In genomic region chr11:32540463-32540862, GRCm38 (mm10) we compare ENCODE assay signal across 19 mouse cellular contexts. TPM values are rescaled to one million over a fixed set of nuclear protein-coding genes. Genes with fewer than 3 reads are reported as not detected.
A peak's percentile ranks its signal among the peaks of the same experiment; 100 is the strongest.
DNase-seq lines count a peak whose midpoint lies in the region; ATAC-seq and TF ChIP-seq lines count a peak whose summit lies in the region.
"Had no signal": no experiment of that assay in that cellular context is flagged by ENCODE, and none has a peak within 500 bp of the region (broad histone marks: within the 10 kb centered on the region; RNA-seq: fewer than 3 reads in every experiment).

No protein-coding gene starts in this region.

- 0 out of 2 replicates have a peak, but pooled peaks have one; percentile 5 for TF ChIP-seq POLR2A in bone marrow, adult 2 months (IDR thresholded peaks at IDR 0.05; ENCODE audit: borderline replicate concordance, control insufficient read depth, low read depth, low read length)

- TF ChIP-seq CTCF in bone marrow, adult 2 months (IDR thresholded peaks at IDR 0.05; ENCODE audit: control insufficient read depth, insufficient read depth, low read length), result no peak

- H3K9me3 ChIP-seq in liver, embryonic 13.5 days (replicated peaks), result no peaks in the 10 kb centered on the region
- no peaks in the 10 kb centered on the region for H3K9me3 ChIP-seq in liver, embryonic 11.5 days (ENCODE audit: control insufficient read depth, low read length)
- H3K9me3 ChIP-seq in liver, embryonic 16.5 days (replicated peaks; ENCODE audit: control insufficient read depth, low read length), result no peaks in the 10 kb centered on the region
- H3K9me3 ChIP-seq: embryonic facial prominence, embryonic 12.5 days; forebrain, embryonic 15.5 days; heart, embryonic 15.5 days; hindbrain, embryonic 13.5 days had no signal

- no peaks in the 10 kb centered on the region for H3K27me3 ChIP-seq in liver, embryonic 13.5 days
- H3K27me3 ChIP-seq in liver, embryonic 11.5 days (replicated peaks; ENCODE audit: control insufficient read depth, insufficient read depth, low read length), result no peaks in the 10 kb centered on the region
- no peaks in the 10 kb centered on the region for H3K27me3 ChIP-seq in liver, embryonic 16.5 days (ENCODE audit: control insufficient read depth, insufficient read depth, low read depth, low read length)
- H3K27me3 ChIP-seq: embryonic facial prominence, embryonic 12.5 days; forebrain, embryonic 15.5 days; heart, embryonic 15.5 days; hindbrain, embryonic 13.5 days had no signal

- H3K4me3 ChIP-seq in liver, embryonic 13.5 days (replicated peaks), result no peak overlapping the region
- no peak overlapping the region for H3K4me3 ChIP-seq in liver, embryonic 11.5 days (ENCODE audit: low read depth, low read length)
- H3K4me3 ChIP-seq in bone marrow, adult 2 months (replicated peaks; ENCODE audit: control insufficient read depth, low read depth, low read length), result no peak overlapping the region
- H3K4me3 ChIP-seq in liver, embryonic 16.5 days (ENCODE audit: low read depth, low read length), result no peak overlapping the region
- H3K4me3 ChIP-seq: embryonic facial prominence, embryonic 12.5 days; forebrain, embryonic 15.5 days; heart, embryonic 15.5 days; hindbrain, embryonic 13.5 days had no signal

- H3K4me2 ChIP-seq in liver, embryonic 13.5 days, result no peak overlapping the region
- no peak overlapping the region for H3K4me2 ChIP-seq in liver, embryonic 11.5 days
- no peak overlapping the region for H3K4me2 ChIP-seq in liver, embryonic 16.5 days (ENCODE audit: low read depth, low read length)
- H3K4me2 ChIP-seq: embryonic facial prominence, embryonic 12.5 days; forebrain, embryonic 15.5 days; heart, embryonic 11.5 days; heart, embryonic 15.5 days; hindbrain, embryonic 13.5 days had no signal

- no peaks in the 10 kb centered on the region for H3K36me3 ChIP-seq in liver, embryonic 13.5 days
- peaks cover 2% of the 10 kb centered on the region; the same call in 1 of the 2 replicates for H3K36me3 ChIP-seq in liver, embryonic 11.5 days (ENCODE audit: control insufficient read depth, insufficient read depth, low read length)
- no peaks in the 10 kb centered on the region for H3K36me3 ChIP-seq in liver, embryonic 16.5 days (ENCODE audit: control insufficient read depth, insufficient read depth)
- H3K36me3 ChIP-seq: embryonic facial prominence, embryonic 12.5 days; forebrain, embryonic 15.5 days; heart, embryonic 15.5 days; hindbrain, embryonic 13.5 days had no signal

- peaks cover 100% of the 10 kb centered on the region for H3K4me1 ChIP-seq in liver, embryonic 13.5 days (replicated peaks)
- peaks cover 57% of the 10 kb centered on the region for H3K4me1 ChIP-seq in liver, embryonic 11.5 days (replicated peaks; ENCODE audit: control insufficient read depth, insufficient read depth, low read length)
- H3K4me1 ChIP-seq in bone marrow, adult 2 months (ENCODE audit: control insufficient read depth, insufficient read depth, low read length), result peaks cover 36% of the 10 kb centered on the region
- peaks cover 65% of the 10 kb centered on the region for H3K4me1 ChIP-seq in liver, embryonic 16.5 days (ENCODE audit: control insufficient read depth, low read depth, low read length)

- ATAC-seq in liver, embryonic 13.5 days (ENCODE audit: low read depth), result no peak
- ATAC-seq in liver, embryonic 11.5 days (replicated peaks; ENCODE audit: low FRiP score), result no peak
- no peak for ATAC-seq in liver, embryonic 16.5 days (ENCODE audit: low read depth)
- ATAC-seq: forebrain, embryonic 15.5 days had no signal

- H3K27ac ChIP-seq in liver, embryonic 13.5 days, result peak overlapping the region; percentile 97; the same call in 1 of the 2 replicates
- H3K27ac ChIP-seq in liver, embryonic 11.5 days (ENCODE audit: low read depth, low read length), result no peak overlapping the region
- H3K27ac ChIP-seq in bone marrow, adult 2 months (ENCODE audit: control insufficient read depth, insufficient read depth, low read depth, low read length, poor library complexity), result peak overlapping the region; percentile 35; the same call in 1 of the 2 replicates
- peak overlapping the region; percentile 0; the same call in 1 of the 2 replicates for H3K27ac ChIP-seq in liver, embryonic 16.5 days (ENCODE audit: low read length)
- H3K27ac ChIP-seq: embryonic facial prominence, embryonic 12.5 days; forebrain, embryonic 15.5 days; heart, embryonic 15.5 days; hindbrain, embryonic 13.5 days had no signal

- H3K9ac ChIP-seq in liver, embryonic 13.5 days, result 0 out of 2 replicates have a peak overlapping the region, but pooled peaks have one; percentile 84
- H3K9ac ChIP-seq in liver, embryonic 11.5 days (ENCODE audit: low read depth, low read length), result no peak overlapping the region
- no peak overlapping the region for H3K9ac ChIP-seq in liver, embryonic 16.5 days (ENCODE audit: low read depth, low read length)
- H3K9ac ChIP-seq: embryonic facial prominence, embryonic 12.5 days; forebrain, embryonic 15.5 days; heart, embryonic 15.5 days; hindbrain, embryonic 13.5 days had no signal

- peak; percentile 12 for DNase-seq in cerebellum, adult 11 months
- DNase-seq in cerebellum, postnatal 25 days, result no peak
- no peak for DNase-seq in liver, embryonic 13.5 days
- DNase-seq in liver, embryonic 11.5 days (ENCODE audit: low spot score), result no peak
- no peak for DNase-seq in adrenal gland, adult (ENCODE audit: inconsistent age in 2 of 2, low spot score in 1 of 2)
- DNase-seq in lung, postnatal 4 days, result no peak
- DNase-seq: adrenal gland, adult 8-10 months; adrenal gland, postnatal 36 days; gastrocnemius, postnatal 36 days; heart, adult 18-20 months; heart, postnatal 14 days had no signal

- 60% methylated on average over 6 of the region's 6 CpGs for WGBS in liver, embryonic 13.5 days (ENCODE audit: insufficient replicate concordance)
- 67% methylated on average over 6 of the region's 6 CpGs for WGBS in liver, embryonic 11.5 days
- WGBS in bone marrow, adult 2 months, result 69% methylated on average over 6 of the region's 6 CpGs
- WGBS in liver, embryonic 16.5 days (ENCODE audit: insufficient replicate concordance), result 55% methylated on average over 6 of the region's 6 CpGs

RNA-seq across cellular contexts. Expression of gene Stk10, which starts 7.4 kb away (rescaled TPM):
- 3.0 and 4.5 TPM in 2 replicates for polyA plus RNA-seq in liver, embryonic 13.5 days (2015; fragmentation: Nextera tagmentation; extraction: Ambion mirVana)
- 4.8 and 5.8 TPM in 2 replicates for polyA plus RNA-seq in liver, embryonic 11.5 days (2014; fragmentation: Nextera tagmentation; extraction: Ambion mirVana)
- 17.6 and 23.9 TPM in 2 replicates for polyA plus RNA-seq in bone marrow, adult 2 months (2011; ENCODE audit: insufficient read depth, insufficient read length, low replicate concordance, missing spikeins)
- 3.6 and 4.8 TPM in 2 replicates for polyA plus RNA-seq in liver, embryonic 16.5 days (2015; fragmentation: Nextera tagmentation; extraction: Ambion mirVana)

RNA-seq across cellular contexts. Expression of gene Efcab9, which starts 8.6 kb away (rescaled TPM):
- polyA plus RNA-seq in liver, embryonic 13.5 days (2015; fragmentation: Nextera tagmentation; extraction: Ambion mirVana), result 0.46 and 0.74 TPM in 2 replicates
- 0.25 and 0.49 TPM in 2 replicates for polyA plus RNA-seq in liver, embryonic 11.5 days (2014; fragmentation: Nextera tagmentation; extraction: Ambion mirVana)
- polyA plus RNA-seq in bone marrow, adult 2 months (2011; ENCODE audit: insufficient read depth, insufficient read length, low replicate concordance, missing spikeins), result not detected in 2 replicates
- polyA plus RNA-seq in liver, embryonic 16.5 days (2015; fragmentation: Nextera tagmentation; extraction: Ambion mirVana), result 0.13 and 0.34 TPM in 2 replicates
- polyA plus RNA-seq: brain, embryonic 14.5 days; hindbrain, embryonic 13.5 days had no signal
